Mouse (Mus musculus): ENCODE measurements around the gene Tcf7l1. TPM values are rescaled to one million over a fixed set of nuclear protein-coding genes. Genes with fewer than 3 reads are reported as not detected.

The Tcf7l1 gene
- total and polyA plus RNA-seq, 2 experiments from 2014 or later, result 4.0 to 9.1 TPM

GRCm38 (mm10) chr6:72696601-72697335 lies 92.3 kb downstream of the Tcf7l1 start:
- Histone ChIP-seq H3K36me3 (ENCODE audit: insufficient read depth, low read length) (no peaks in the 10 kb centered on the region), H3K9ac (replicated peaks; ENCODE audit: low read length) (no peak overlapping the region), H3K27me3 (ENCODE audit: insufficient read depth, low read length) (no peaks in the 10 kb centered on the region), H3K9me3 (ENCODE audit: low read length) (no peaks in the 10 kb centered on the region), H3K27ac (no peak overlapping the region), H3K4me3 (ENCODE audit: low read length) (no peak overlapping the region), H3K4me2 (ENCODE audit: low read depth, low read length) (no peak overlapping the region), H3K4me1 (ENCODE audit: insufficient read depth, low read length) (0 out of 2 replicates have a peak, but pooled peaks cover 5% of the 10 kb centered on the region)
- DNase-seq (ENCODE audit: low spot score), result no peak
- ATAC-seq, result no peak
- no peak for TF ChIP-seq CTCF (IDR thresholded peaks at IDR 0.05; ENCODE audit: low read depth)
- 42% methylated on average over 11 of the region's 11 CpGs for WGBS

GRCm38 (mm10) chr6:72694791-72695204 lies 94.3 kb downstream of the Tcf7l1 start:
- Histone ChIP-seq H3K27ac (no peak overlapping the region), H3K4me1 (ENCODE audit: insufficient read depth, low read length) (0 out of 2 replicates have a peak, but pooled peaks cover 2% of the 10 kb centered on the region), H3K36me3 (ENCODE audit: insufficient read depth, low read length) (no peaks in the 10 kb centered on the region), H3K27me3 (ENCODE audit: insufficient read depth, low read length) (no peaks in the 10 kb centered on the region), H3K4me2 (ENCODE audit: low read depth, low read length) (no peak overlapping the region), H3K4me3 (ENCODE audit: low read length) (no peak overlapping the region), H3K9ac (replicated peaks; ENCODE audit: low read length) (no peak overlapping the region), H3K9me3 (ENCODE audit: low read length) (no peaks in the 10 kb centered on the region)
- no peak for ATAC-seq
- no peak for DNase-seq (ENCODE audit: low spot score)
- 57% methylated on average over 10 of the region's 10 CpGs for WGBS
- TF ChIP-seq CTCF (IDR thresholded peaks at IDR 0.05; ENCODE audit: low read depth), result no peak

- Histone ChIP-seq H3K36me3 (ENCODE audit: insufficient read depth, low read length) (no peaks in the 10 kb centered on the region), H3K4me2 (ENCODE audit: low read depth, low read length) (no peak overlapping the region), H3K27me3 (ENCODE audit: insufficient read depth, low read length) (no peaks in the 10 kb centered on the region), H3K27ac (0 out of 2 replicates have a peak overlapping the region, but pooled peaks have one; percentile 27), H3K9me3 (ENCODE audit: low read length) (no peaks in the 10 kb centered on the region), H3K4me1 (ENCODE audit: insufficient read depth, low read length) (no peaks in the 10 kb centered on the region), H3K4me3 (ENCODE audit: low read length) (no peak overlapping the region), H3K9ac (replicated peaks; ENCODE audit: low read length) (no peak overlapping the region)
- WGBS, result 52% methylated on average over 5 of the region's 5 CpGs
- TF ChIP-seq CTCF (IDR thresholded peaks at IDR 0.05; ENCODE audit: low read depth), result no peak
- DNase-seq (ENCODE audit: low spot score) (no peak), ATAC-seq (no peak)
Measured at GRCm38 (mm10) chr6:72694047-72694790, 94.8 kb downstream of the Tcf7l1 start.

- WGBS, result 77% methylated on average over 6 of the region's 6 CpGs
- H3K4me3 ChIP-seq (ENCODE audit: low read length), result no peak overlapping the region
- H3K36me3 ChIP-seq (ENCODE audit: insufficient read depth, low read length), result no peaks in the 10 kb centered on the region
- no peak overlapping the region for H3K9ac ChIP-seq (replicated peaks; ENCODE audit: low read length)
- DNase-seq (ENCODE audit: low spot score) (no peak), ATAC-seq (no peak)
- H3K27ac ChIP-seq, result no peak overlapping the region
- H3K9me3 ChIP-seq (ENCODE audit: low read length), result no peaks in the 10 kb centered on the region
- no peak for TF ChIP-seq CTCF (IDR thresholded peaks at IDR 0.05; ENCODE audit: low read depth)
- H3K4me1 ChIP-seq (ENCODE audit: insufficient read depth, low read length), result no peaks in the 10 kb centered on the region
- no peak overlapping the region for H3K4me2 ChIP-seq (ENCODE audit: low read depth, low read length)
- no peaks in the 10 kb centered on the region for H3K27me3 ChIP-seq (ENCODE audit: insufficient read depth, low read length)
Measured at GRCm38 (mm10) chr6:72692469-72692868, 96.6 kb downstream of the Tcf7l1 start.

GRCm38 (mm10) chr6:72691549-72691948 lies 97.5 kb downstream of the Tcf7l1 start:
- 83% methylated on average over 9 of the region's 9 CpGs for WGBS

GRCm38 (mm10) chr6:72690595-72690994 lies 98.5 kb downstream of the Tcf7l1 start:
- Histone ChIP-seq H3K27me3 (ENCODE audit: insufficient read depth, low read length) (no peaks in the 10 kb centered on the region), H3K27ac (no peak overlapping the region), H3K4me1 (ENCODE audit: insufficient read depth, low read length) (no peaks in the 10 kb centered on the region), H3K4me2 (ENCODE audit: low read depth, low read length) (no peak overlapping the region), H3K9me3 (ENCODE audit: low read length) (no peaks in the 10 kb centered on the region), H3K36me3 (ENCODE audit: insufficient read depth, low read length) (no peaks in the 10 kb centered on the region), H3K9ac (replicated peaks; ENCODE audit: low read length) (no peak overlapping the region), H3K4me3 (ENCODE audit: low read length) (no peak overlapping the region)
- no peak for DNase-seq (ENCODE audit: low spot score)
- TF ChIP-seq CTCF (IDR thresholded peaks at IDR 0.05; ENCODE audit: low read depth), result no peak
- 63% methylated on average over 10 of the region's 10 CpGs for WGBS
- ATAC-seq, result no peak

More at GRCm38 (mm10) chr6:72691549-72691948, 97.5 kb downstream of the Tcf7l1 start:
- no peak for TF ChIP-seq CTCF (IDR thresholded peaks at IDR 0.05; ENCODE audit: low read depth)
- Histone ChIP-seq H3K9ac (replicated peaks; ENCODE audit: low read length) (no peak overlapping the region), H3K4me3 (ENCODE audit: low read length) (no peak overlapping the region), H3K27me3 (ENCODE audit: insufficient read depth, low read length) (no peaks in the 10 kb centered on the region), H3K4me2 (ENCODE audit: low read depth, low read length) (no peak overlapping the region), H3K36me3 (ENCODE audit: insufficient read depth, low read length) (no peaks in the 10 kb centered on the region), H3K27ac (no peak overlapping the region), H3K9me3 (ENCODE audit: low read length) (no peaks in the 10 kb centered on the region), H3K4me1 (ENCODE audit: insufficient read depth, low read length) (no peaks in the 10 kb centered on the region)
- ATAC-seq (no peak), DNase-seq (ENCODE audit: low spot score) (no peak)
